Mouse (Mus musculus): ENCODE measurements around the gene Ralbp1.

DNA sequence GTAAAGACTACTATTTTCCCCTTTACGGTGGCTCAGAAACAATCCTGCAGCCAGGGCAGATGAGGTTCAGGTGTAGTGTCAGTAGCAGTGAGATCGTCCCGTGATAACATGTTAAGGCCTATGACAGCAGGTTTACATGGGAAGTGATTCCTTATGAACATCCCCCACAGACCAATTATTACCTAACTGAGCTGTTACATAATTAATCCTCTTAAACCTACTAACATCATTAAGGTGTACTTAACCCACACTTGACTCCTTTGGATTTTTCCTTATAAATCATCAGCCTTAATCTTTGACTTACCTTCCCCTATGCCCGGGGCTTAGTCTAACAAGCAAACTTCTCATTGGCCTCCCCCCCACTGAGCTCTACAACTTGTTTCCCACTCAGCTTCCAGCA lies 12.4 kb downstream of the Ralbp1 start:
- no peak for TF ChIP-seq CTCF (IDR thresholded peaks at IDR 0.05)
- TF ChIP-seq EP300 (IDR thresholded peaks at IDR 0.05), result no peak
